Mouse (Mus musculus) gastrocnemius, postnatal 10 days (tissue): Measurements from ENCODE around the gene Wnt9b. TPM values are rescaled to one million over a fixed set of nuclear protein-coding genes. Genes with fewer than 3 reads are reported as not detected.

ENCODE experiments used
- total RNA-seq, 2 experiments: library from RNA; stranded (reverse); gene quantifications; 2 replicates each; pipeline ENCODE4 v1.2.3; 2021

Gene Wnt9b
- total RNA-seq, 2 experiments from 2014 or later: 0.05 TPM; not detected in 1

Other genes starting within 250 kb of the Wnt9b start
- not detected for gene Lrrc37a, start 245.2 kb downstream of the Wnt9b start, total RNA-seq
- not detected for gene Gm884, start 128.7 kb downstream of the Wnt9b start, total RNA-seq
- not detected for gene Lyzl6, start 110.9 kb downstream of the Wnt9b start, total RNA-seq
- gene Rprml, start 100.3 kb downstream of the Wnt9b start, total RNA-seq: not detected
- gene Gosr2, start 51.9 kb downstream of the Wnt9b start, total RNA-seq: 10 to 100 TPM; 50.8 to 51.1 TPM
- under 1 TPM; 0.27 to 0.42 TPM for gene Wnt3, start 24.3 kb upstream of the Wnt9b start, total RNA-seq
- gene Nsf, start 204.2 kb upstream of the Wnt9b start, total RNA-seq: 10 to 100 TPM; 19.7 to 22.2 TPM
- 10 to 100 TPM; 25.5 to 26.0 TPM for gene Arf2, start 216.9 kb upstream of the Wnt9b start, total RNA-seq